Comparison of ENCODE assay signal across 8 mouse cellular contexts in genomic region chr13:74639712-74640522, GRCm38 (mm10). TPM values are rescaled to one million over a fixed set of nuclear protein-coding genes. Genes with fewer than 3 reads are reported as not detected.
DNase-seq lines count a peak whose midpoint lies in the region; ATAC-seq and TF ChIP-seq lines count a peak whose summit lies in the region.

No protein-coding gene starts in this region.

- H3K4me3 ChIP-seq in gastrocnemius, adult 2 months = peak overlapping the region; percentile 100
- peak overlapping the region; percentile 89 for H3K4me3 ChIP-seq in hindbrain, embryonic 16.5 days (ENCODE audit: low read length)

- H3K9ac ChIP-seq in hindbrain, embryonic 16.5 days (ENCODE audit: low read depth, low read length) = peak overlapping the region; percentile 93

- intact Hi-C loops in gastrocnemius, adult 2 months (cut with DNase I) = loop anchor here (1.0 to 5.0 kb wide), 4 partner anchors 23 to 214 kb away; partner anchors contain the start of gene Cast

- H3K4me2 ChIP-seq in hindbrain, embryonic 16.5 days (ENCODE audit: low read length) = peak overlapping the region; percentile 78

- no peaks in the 10 kb centered on the region for H3K4me1 ChIP-seq in hindbrain, embryonic 16.5 days (ENCODE audit: control insufficient read depth, insufficient read depth, low read depth, low read length)

- H3K27me3 ChIP-seq in hindbrain, embryonic 16.5 days (replicated peaks; ENCODE audit: control insufficient read depth, insufficient read depth, low read length) = no peaks in the 10 kb centered on the region

- WGBS in hindbrain, embryonic 16.5 days = under 1% methylated on average over 45 of the region's 49 CpGs

- peak overlapping the region; percentile 99 for H3K27ac ChIP-seq in gastrocnemius, adult 2 months
- peak overlapping the region; percentile 85 for H3K27ac ChIP-seq in hindbrain, embryonic 16.5 days (ENCODE audit: low read depth, low read length)

- H3K9me3 ChIP-seq in hindbrain, embryonic 16.5 days (ENCODE audit: control insufficient read depth, low read length) = no peaks in the 10 kb centered on the region

- ATAC-seq in common myeloid progenitor, adult 5-6 weeks (replicated peaks; ENCODE audit: low read depth, poor library complexity, severe bottlenecking) = peak; percentile 87
- peak; percentile 94 for ATAC-seq in hindbrain, embryonic 16.5 days

- no peaks in the 10 kb centered on the region for H3K36me3 ChIP-seq in hindbrain, embryonic 16.5 days (ENCODE audit: control insufficient read depth, insufficient read depth, low read length)

- no peak for TF ChIP-seq CTCF in gastrocnemius, adult 2 months (IDR thresholded peaks at IDR 0.05)

- peak; percentile 67 for DNase-seq in ZHBTc4 (ENCODE audit: low read depth, low spot score)
- DNase-seq in gastrocnemius, adult 2 months = peak; percentile 93
- peak; percentile 58 to 70 for DNase-seq in left cerebral cortex, adult 18-20 months (ENCODE audit: low spot score in 2 of 2)
- peak; percentile 86 to 91 for DNase-seq in lung, postnatal 4 days
- peak; percentile 81 for DNase-seq in retina, postnatal 1 day
- peak; percentile 82 for DNase-seq in thymus, postnatal 4 days

RNA-seq across cellular contexts. Expression of gene Erap1, which starts 0.5 kb away (rescaled TPM):
- 126 and 145 TPM in 2 replicates for total RNA-seq in common myeloid progenitor, adult 5-6 weeks (2017)
- total RNA-seq in gastrocnemius, adult 2 months (2021) = 10 to 100 TPM; 23.5 to 37.2 TPM
- 6.3 and 6.9 TPM in 2 replicates for polyA plus RNA-seq in hindbrain, embryonic 16.5 days (2015; fragmentation: Nextera tagmentation; extraction: Ambion mirVana)
- 10 to 100 TPM in 1 of 2 experiments, 1 to 10 TPM in 1; 9.6 to 15.7 TPM for total RNA-seq in left cerebral cortex, adult 18-20 months (2021)

Comparison
In these comparisons a context has a peak if more than half of its experiments do, and no peak if none do; other contexts are left out.
1. Peak in every context shown above with its lines: DNase-seq, ATAC-seq, H3K4me3 ChIP-seq and H3K27ac ChIP-seq.